Mouse (Mus musculus): ENCODE measurements around the gene Dirc2. TPM values are rescaled to one million over a fixed set of nuclear protein-coding genes. Genes with fewer than 3 reads are reported as not detected.

Dirc2 gene
- polyA plus RNA-seq (2015; fragmentation: Nextera tagmentation; extraction: Ambion mirVana), result 12.0 and 13.2 TPM in 2 replicates

GRCm38 (mm10) chr16:35768785-35769642 is at the start of gene Dirc2:
Gene Dirc2 (minus strand): TSS chr16:35769356.
- H3K9ac ChIP-seq, result peak within 1 kb of the TSS; percentile 86
- no peaks in the 10 kb centered on the region for H3K9me3 ChIP-seq
- ATAC-seq, result peak; percentile 84
- H3K27me3 ChIP-seq (replicated peaks), result no peaks in the 10 kb centered on the region
- H3K27ac ChIP-seq, result peak within 1 kb of the TSS; percentile 65
- peak within 1 kb of the TSS; percentile 91 for H3K4me2 ChIP-seq (replicated peaks)
- peaks cover 23% of the 10 kb centered on the region; the same call in 1 of the 2 replicates for H3K4me1 ChIP-seq (replicated peaks)
- under 1% methylated on average over 63 of the region's 78 CpGs for WGBS
- peak within 1 kb of the TSS; percentile 87 for H3K4me3 ChIP-seq (replicated peaks)
- H3K36me3 ChIP-seq, result no peaks in the 10 kb centered on the region

DNA sequence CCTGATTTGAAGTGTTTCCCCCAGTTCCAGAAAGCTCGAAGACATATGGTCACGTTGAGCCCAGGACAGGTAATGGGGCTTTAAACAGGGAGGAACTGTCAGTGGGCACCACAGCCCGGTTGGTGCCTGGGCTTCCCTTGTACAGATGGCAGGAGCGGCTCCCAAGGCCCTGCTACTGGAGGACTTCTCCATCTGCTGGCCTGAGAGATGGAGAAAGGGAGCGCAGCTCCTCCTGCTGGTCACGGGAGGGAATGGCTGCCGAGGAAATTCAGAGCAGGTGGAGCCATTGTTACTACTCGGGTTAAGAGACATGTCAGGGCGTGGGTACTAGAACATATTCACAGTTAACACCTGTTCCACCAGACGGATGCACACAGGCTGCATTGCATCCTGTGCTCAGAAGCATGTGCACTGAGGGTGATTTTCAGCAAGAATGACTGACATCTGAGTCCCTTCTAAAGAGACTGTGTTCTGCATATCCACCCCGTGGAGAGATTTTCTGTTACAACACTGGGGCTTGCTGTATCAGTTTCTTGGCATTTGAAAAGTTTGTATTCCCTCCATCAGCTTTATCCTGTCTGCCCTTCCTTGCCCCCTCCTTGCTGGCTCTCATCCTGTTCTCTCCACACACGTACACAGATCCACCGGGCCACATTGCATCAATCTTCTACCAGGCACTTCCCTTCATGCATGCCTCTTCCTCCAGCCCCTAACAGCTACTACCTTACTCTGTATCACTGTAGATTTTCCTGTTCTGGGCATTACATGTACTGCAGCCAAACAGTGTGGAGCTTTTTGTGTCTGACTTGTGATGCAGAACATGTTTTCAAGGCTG is 48.3 kb upstream of the Dirc2 start:
- Histone ChIP-seq H3K27ac (no peak overlapping the region), H3K27me3 (replicated peaks) (no peaks in the 10 kb centered on the region), H3K4me3 (replicated peaks) (no peak overlapping the region), H3K4me2 (replicated peaks) (no peak overlapping the region), H3K36me3 (no peaks in the 10 kb centered on the region), H3K9ac (no peak overlapping the region), H3K9me3 (no peaks in the 10 kb centered on the region), H3K4me1 (replicated peaks) (no peaks in the 10 kb centered on the region)
- peak; percentile 64 for ATAC-seq
- WGBS, result 33% methylated on average over 13 of the region's 13 CpGs

DNA sequence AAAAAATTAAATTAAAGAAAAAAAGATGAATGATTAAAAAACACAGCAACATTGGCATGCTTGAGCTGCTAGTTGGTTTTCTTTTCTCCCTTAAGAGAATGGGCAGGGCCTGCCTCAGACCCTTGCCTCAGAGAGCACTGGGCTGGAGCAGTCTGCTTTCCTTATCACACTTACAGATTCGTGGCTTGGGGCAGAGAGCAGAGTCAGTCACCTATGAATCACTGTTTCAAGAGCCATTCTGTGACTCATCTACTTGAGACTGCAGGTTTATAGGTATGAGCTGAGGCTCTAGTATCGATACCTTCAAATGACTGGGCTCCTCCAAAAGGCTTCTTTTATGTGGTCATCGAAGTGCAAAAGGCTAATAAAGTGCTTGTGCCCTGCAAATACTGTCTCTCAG is 44.0 kb upstream of the Dirc2 start:
- H3K36me3 ChIP-seq, result no peaks in the 10 kb centered on the region
- peak; percentile 88 for ATAC-seq
- no peak overlapping the region for H3K4me3 ChIP-seq (replicated peaks)
- WGBS, result 51% methylated on average over 3 of the region's 3 CpGs
- H3K27me3 ChIP-seq (replicated peaks), result no peaks in the 10 kb centered on the region
- H3K9me3 ChIP-seq, result no peaks in the 10 kb centered on the region
- no peak overlapping the region for H3K4me2 ChIP-seq (replicated peaks)
- H3K27ac ChIP-seq, result no peak overlapping the region
- no peaks in the 10 kb centered on the region for H3K4me1 ChIP-seq (replicated peaks)
- no peak overlapping the region for H3K9ac ChIP-seq

DNA sequence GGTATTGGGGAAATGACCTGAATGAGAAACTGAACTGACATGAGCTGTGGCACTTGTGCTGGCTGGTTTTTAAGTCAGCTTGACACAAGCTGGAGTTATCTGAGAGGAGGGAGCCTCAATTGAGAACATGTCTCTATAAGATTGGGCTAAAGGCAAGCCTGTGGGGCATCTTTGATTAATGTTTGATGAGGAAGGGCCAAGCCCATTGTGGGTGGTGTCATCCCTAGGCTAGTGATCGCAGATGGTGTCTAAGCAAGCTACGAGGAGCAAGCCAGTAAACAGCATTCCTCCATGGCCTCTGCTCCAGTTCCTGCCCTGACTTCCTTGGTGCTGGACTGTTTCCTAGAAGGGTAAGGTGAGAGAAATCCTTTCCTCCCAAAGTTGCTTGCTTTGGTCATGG is 39.7 kb upstream of the Dirc2 start:
- Histone ChIP-seq H3K27ac (no peak overlapping the region), H3K9me3 (no peaks in the 10 kb centered on the region), H3K27me3 (replicated peaks) (no peaks in the 10 kb centered on the region), H3K36me3 (no peaks in the 10 kb centered on the region), H3K4me1 (replicated peaks) (no peaks in the 10 kb centered on the region), H3K4me3 (replicated peaks) (no peak overlapping the region), H3K4me2 (replicated peaks) (no peak overlapping the region), H3K9ac (no peak overlapping the region)
- 82% methylated on average over 2 of the region's 2 CpGs for WGBS
- ATAC-seq, result no peak

DNA sequence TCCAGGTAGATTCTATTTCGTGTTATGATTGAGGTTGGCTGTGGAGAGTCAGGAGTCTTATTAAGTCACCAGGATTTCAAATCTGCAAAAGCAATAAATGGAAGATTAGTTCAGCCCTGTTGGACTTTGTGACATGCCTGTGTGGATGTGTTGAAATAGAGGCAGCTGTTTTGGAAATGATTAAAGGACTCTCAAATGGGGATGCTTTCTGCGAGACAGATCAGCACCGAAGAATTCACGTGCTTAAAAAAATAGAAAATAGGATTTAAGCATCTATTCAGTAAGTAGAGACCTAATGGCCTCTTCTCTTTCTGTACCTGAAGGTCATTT is 38.5 kb upstream of the Dirc2 start:
- ATAC-seq, result peak; percentile 74
- Histone ChIP-seq H3K9me3 (no peaks in the 10 kb centered on the region), H3K4me1 (replicated peaks) (no peaks in the 10 kb centered on the region), H3K27ac (no peak overlapping the region), H3K27me3 (replicated peaks) (no peaks in the 10 kb centered on the region), H3K9ac (no peak overlapping the region), H3K4me2 (replicated peaks) (no peak overlapping the region), H3K4me3 (replicated peaks) (no peak overlapping the region), H3K36me3 (no peaks in the 10 kb centered on the region)
- WGBS, result 64% methylated on average over 4 of the region's 4 CpGs

- 80% methylated on average over 6 of the region's 6 CpGs for WGBS
- no peak overlapping the region for H3K4me2 ChIP-seq (replicated peaks)
- H3K27ac ChIP-seq, result no peak overlapping the region
- no peaks in the 10 kb centered on the region for H3K4me1 ChIP-seq (replicated peaks)
- H3K4me3 ChIP-seq (replicated peaks), result no peak overlapping the region
- H3K36me3 ChIP-seq, result no peaks in the 10 kb centered on the region
- no peaks in the 10 kb centered on the region for H3K9me3 ChIP-seq
- H3K27me3 ChIP-seq (replicated peaks), result no peaks in the 10 kb centered on the region
- H3K9ac ChIP-seq, result no peak overlapping the region
- ATAC-seq, result peak; percentile 71
Observed at GRCm38 (mm10) chr16:35806973-35807662, 38.0 kb upstream of the Dirc2 start.

DNA sequence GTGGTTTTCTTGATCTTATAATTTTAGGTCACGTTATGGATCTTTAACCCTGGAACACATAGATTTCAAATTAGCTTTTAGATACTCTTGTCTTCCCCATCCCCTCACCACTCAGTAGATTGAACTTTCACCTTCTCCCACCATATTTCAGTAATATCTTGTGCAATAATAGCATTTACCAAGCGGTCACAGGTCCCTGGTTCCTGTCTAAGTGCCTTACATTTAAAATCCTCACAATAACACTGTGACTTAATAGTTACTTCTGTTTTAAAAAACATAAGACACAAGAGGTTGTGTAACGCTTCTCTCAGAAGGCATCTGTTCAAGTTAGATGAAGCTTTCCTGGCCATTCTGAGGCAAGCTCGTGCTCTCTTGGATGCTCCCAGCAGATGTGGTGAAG is 34.6 kb upstream of the Dirc2 start:
- no peaks in the 10 kb centered on the region for H3K4me1 ChIP-seq (replicated peaks)
- no peak overlapping the region for H3K4me3 ChIP-seq (replicated peaks)
- 88% methylated on average over 4 of the region's 4 CpGs for WGBS
- H3K27ac ChIP-seq, result no peak overlapping the region
- H3K4me2 ChIP-seq (replicated peaks), result no peak overlapping the region
- no peaks in the 10 kb centered on the region for H3K27me3 ChIP-seq (replicated peaks)
- ATAC-seq, result no peak
- no peaks in the 10 kb centered on the region for H3K9me3 ChIP-seq
- H3K36me3 ChIP-seq, result 0 out of 2 replicates have a peak, but pooled peaks cover 3% of the 10 kb centered on the region
- H3K9ac ChIP-seq, result no peak overlapping the region

GRCm38 (mm10) chr16:35802163-35802562 is 33.0 kb upstream of the Dirc2 start:
- no peak overlapping the region for H3K4me3 ChIP-seq (replicated peaks)
- H3K9me3 ChIP-seq, result no peaks in the 10 kb centered on the region
- no peak overlapping the region for H3K9ac ChIP-seq
- no peaks in the 10 kb centered on the region for H3K4me1 ChIP-seq (replicated peaks)
- H3K27me3 ChIP-seq (replicated peaks), result no peaks in the 10 kb centered on the region
- 83% methylated on average over 7 of the region's 7 CpGs for WGBS
- H3K4me2 ChIP-seq (replicated peaks), result no peak overlapping the region
- 0 out of 2 replicates have a peak, but pooled peaks cover 3% of the 10 kb centered on the region for H3K36me3 ChIP-seq
- no peak overlapping the region for H3K27ac ChIP-seq
- ATAC-seq, result no peak

DNA sequence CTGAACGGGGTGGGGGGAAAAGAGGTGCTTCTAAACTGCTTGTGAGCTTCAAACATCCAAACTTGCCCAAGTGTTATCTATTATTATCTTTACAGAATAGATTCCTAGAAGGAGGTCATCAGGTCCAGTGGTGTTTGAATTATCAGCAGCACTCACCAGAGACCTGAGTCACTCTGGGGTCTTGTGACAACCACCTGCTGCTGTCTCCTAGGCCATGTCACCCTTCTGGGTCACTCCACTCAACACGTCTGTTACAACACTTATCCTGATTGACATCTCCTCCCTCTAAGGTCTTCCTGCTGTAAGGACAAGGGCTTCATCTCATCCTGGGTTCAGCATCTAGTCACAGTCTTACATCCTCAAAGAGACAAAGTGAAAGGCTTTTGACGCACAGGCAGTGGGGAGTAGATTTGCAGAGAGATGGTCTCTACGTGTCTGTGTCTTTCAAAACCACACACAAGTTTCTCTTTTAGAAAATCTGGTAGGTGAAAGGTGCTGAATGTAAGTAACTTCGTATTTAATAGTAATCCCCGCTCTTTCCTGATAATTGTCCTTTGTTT is 22.9 kb upstream of the Dirc2 start:
- Histone ChIP-seq H3K9me3 (no peaks in the 10 kb centered on the region), H3K4me2 (replicated peaks) (no peak overlapping the region), H3K36me3 (no peaks in the 10 kb centered on the region), H3K4me1 (replicated peaks) (no peaks in the 10 kb centered on the region), H3K27ac (no peak overlapping the region), H3K4me3 (replicated peaks) (no peak overlapping the region), H3K9ac (no peak overlapping the region), H3K27me3 (replicated peaks) (no peaks in the 10 kb centered on the region)
- no peak for ATAC-seq
- 88% methylated on average over 6 of the region's 6 CpGs for WGBS

GRCm38 (mm10) chr16:35788330-35788729 is 19.2 kb upstream of the Dirc2 start:
- H3K27ac ChIP-seq, result no peak overlapping the region
- no peaks in the 10 kb centered on the region; the same call in 1 of the 2 replicates for H3K4me1 ChIP-seq (replicated peaks)
- H3K9me3 ChIP-seq, result no peaks in the 10 kb centered on the region
- no peak overlapping the region for H3K4me3 ChIP-seq (replicated peaks)
- no peaks in the 10 kb centered on the region for H3K36me3 ChIP-seq
- WGBS, result 94% methylated on average over 6 of the region's 6 CpGs
- H3K9ac ChIP-seq, result no peak overlapping the region
- H3K4me2 ChIP-seq (replicated peaks), result no peak overlapping the region
- ATAC-seq, result no peak
- no peaks in the 10 kb centered on the region for H3K27me3 ChIP-seq (replicated peaks)

DNA sequence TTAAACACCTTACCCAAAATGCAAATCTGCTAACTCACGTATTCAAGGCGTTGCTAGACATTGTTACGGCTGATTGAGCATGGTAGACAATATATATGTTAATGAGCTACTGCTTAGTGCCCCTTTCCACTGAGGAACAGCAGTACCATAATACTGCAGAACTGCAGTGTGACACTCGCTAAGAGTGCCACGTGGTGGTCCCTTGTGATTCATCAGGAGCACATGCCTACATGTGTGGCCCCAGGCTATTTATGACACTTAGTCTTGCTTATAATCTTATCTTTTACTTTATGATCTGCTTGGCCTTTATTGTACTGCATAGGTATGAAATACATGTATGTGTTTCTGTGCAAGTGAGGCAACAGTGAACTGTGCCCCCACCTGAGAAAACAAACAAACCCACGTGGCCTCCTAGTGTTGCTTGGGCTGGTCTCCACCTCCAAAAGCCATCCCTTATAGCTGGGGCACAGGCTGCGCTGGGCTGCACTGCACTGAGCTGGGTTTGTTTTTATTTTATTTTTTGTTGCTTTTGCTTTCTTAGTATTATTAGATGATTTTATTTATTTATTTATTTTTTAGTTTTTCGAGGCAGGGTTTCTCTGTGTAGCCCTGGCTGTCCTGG is 18.5 kb upstream of the Dirc2 start:
- Histone ChIP-seq H3K4me1 (replicated peaks) (no peaks in the 10 kb centered on the region; the same call in 1 of the 2 replicates), H3K4me3 (replicated peaks) (no peak overlapping the region), H3K27me3 (replicated peaks) (no peaks in the 10 kb centered on the region), H3K36me3 (no peaks in the 10 kb centered on the region), H3K27ac (no peak overlapping the region), H3K4me2 (replicated peaks) (no peak overlapping the region), H3K9ac (no peak overlapping the region), H3K9me3 (no peaks in the 10 kb centered on the region)
- WGBS, result 84% methylated on average over 8 of the region's 8 CpGs
- peak; percentile 89 for ATAC-seq
